Mouse (Mus musculus) retina, embryonic 14.5 days (tissue): ENCODE measurements around the gene Rad51b.

Experiments used
- DNase-seq: peaks from one replicate; pipeline ENCODE4 v3.0.0-alpha.2; 2015; ENCODE audit warnings: low spot score

The Rad51b gene

GRCm38 (mm10) chr12:79613846-79614582 lies 316.9 kb downstream of the Rad51b start:
- DNase-seq: no peak

GRCm38 (mm10) chr12:79614583-79614953 lies 317.5 kb downstream of the Rad51b start:
- no peak for DNase-seq

- DNase-seq: no peak
Measured at GRCm38 (mm10) chr12:79615717-79616316, 318.7 kb downstream of the Rad51b start.

- no peak for DNase-seq
Measured at GRCm38 (mm10) chr12:79619009-79619408, 321.9 kb downstream of the Rad51b start.

- no peak for DNase-seq
Measured at GRCm38 (mm10) chr12:79620693-79621092, 323.6 kb downstream of the Rad51b start.

GRCm38 (mm10) chr12:79623308-79623707 lies 326.2 kb downstream of the Rad51b start:
- no peak for DNase-seq

- DNase-seq: no peak
Measured at GRCm38 (mm10) chr12:79625699-79626554, 328.8 kb downstream of the Rad51b start.

GRCm38 (mm10) chr12:79626555-79627080 lies 329.5 kb downstream of the Rad51b start:
- DNase-seq: no peak

- DNase-seq: no peak
Measured at GRCm38 (mm10) chr12:79627351-79628120, 330.5 kb downstream of the Rad51b start.

GRCm38 (mm10) chr12:79628121-79628774 lies 331.2 kb downstream of the Rad51b start:
- no peak for DNase-seq

- no peak for DNase-seq
Measured at GRCm38 (mm10) chr12:79629945-79630850, 333.1 kb downstream of the Rad51b start.

- DNase-seq: no peak
Measured at GRCm38 (mm10) chr12:79633458-79634106, 336.5 kb downstream of the Rad51b start.

- no peak for DNase-seq
Measured at GRCm38 (mm10) chr12:79641570-79642285, 344.6 kb downstream of the Rad51b start.

GRCm38 (mm10) chr12:79642715-79643114 lies 345.6 kb downstream of the Rad51b start:
- no peak for DNase-seq

- no peak for DNase-seq
Measured at GRCm38 (mm10) chr12:79645656-79646055, 348.6 kb downstream of the Rad51b start.

GRCm38 (mm10) chr12:79646646-79647164 lies 349.6 kb downstream of the Rad51b start:
- DNase-seq: no peak

- no peak for DNase-seq
Measured at GRCm38 (mm10) chr12:79647382-79647781, 350.3 kb downstream of the Rad51b start.

- DNase-seq: no peak
Measured at GRCm38 (mm10) chr12:79647976-79648375, 350.9 kb downstream of the Rad51b start.
